Mouse (Mus musculus) C2C12 (cell line): ENCODE measurements around the gene Mmp24.

ENCODE experiments used
- CTCF ChIP-seq: IDR thresholded peaks from one replicate; pipeline ENCODE4 v1.5.1; 2011; ENCODE audit not compliant: control insufficient read depth, insufficient read depth, insufficient read length
- FOSL1 ChIP-seq: IDR thresholded peaks from one replicate; pipeline ENCODE4 v1.8.0; 2011; ENCODE audit warnings: mild to moderate bottlenecking, low read length; ENCODE audit not compliant: poor library complexity, insufficient read depth, severe bottlenecking
- MAX ChIP-seq: IDR thresholded peaks from one replicate; pipeline ENCODE4 v1.6.1; 2011; ENCODE audit warnings: mild to moderate bottlenecking, control low read depth
- MYOD1 ChIP-seq: IDR thresholded peaks from one replicate; pipeline ENCODE4 v1.6.1; 2011; ENCODE audit warnings: low read depth; ENCODE audit not compliant: control insufficient read depth, insufficient read length
- MYOG ChIP-seq: IDR thresholded peaks from one replicate; pipeline ENCODE4 v1.6.1; 2011; ENCODE audit not compliant: control insufficient read depth, insufficient read length; ENCODE audit errors: extremely low read depth
- USF1 ChIP-seq: IDR thresholded peaks from one replicate; pipeline ENCODE4 v1.6.1; 2011; ENCODE audit warnings: low read depth, mild to moderate bottlenecking, control low read depth, moderate library complexity

GRCm38 (mm10) chr2:155735080-155735479 lies 40.1 kb upstream of the Mmp24 start:
- TF ChIP-seq CTCF (no peak), FOSL1 (no peak), USF1 (no peak), MAX (no peak), MYOD1 (no peak), MYOG (no peak)
